Mouse (Mus musculus): ENCODE data around the gene Vmn2r98. TPM values are rescaled to one million over a fixed set of nuclear protein-coding genes. Genes with fewer than 3 reads are reported as not detected.
"Not testable (repeated sequence)": the region's sequence is repeated elsewhere in the genome, so short reads cannot be mapped to it uniquely, and the experiment has no call there.

The Vmn2r98 gene
- polyA plus RNA-seq (2014; fragmentation: Nextera tagmentation; extraction: Ambion mirVana) = not detected in 2 replicates

DNA sequence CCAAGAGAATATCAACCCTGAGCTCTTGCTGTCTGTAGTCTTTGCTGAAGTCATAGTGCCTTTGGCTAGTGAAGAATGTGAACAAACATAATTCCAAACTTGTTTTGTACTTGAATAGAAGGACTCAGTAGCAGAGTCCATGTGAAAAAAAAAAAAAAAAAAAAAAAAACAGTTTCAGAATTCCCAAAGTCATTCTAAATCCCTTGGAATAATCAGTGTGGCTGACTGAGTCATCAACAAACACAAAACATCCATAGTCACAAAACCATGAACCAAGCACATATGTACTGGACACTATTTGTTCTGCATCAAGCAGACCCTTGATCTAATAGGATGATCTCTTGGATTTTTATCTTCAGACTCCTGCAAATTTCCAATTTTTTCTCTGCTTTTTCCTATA is at the start of gene Vmn2r98:
TSS of gene Vmn2r98 (plus strand) at position 301 of the 400 bp plus-strand sequence.
- not testable (repeated sequence) for H3K27me3 ChIP-seq (ENCODE audit: control insufficient read depth, insufficient read depth, low read length); H3K9me3 ChIP-seq (ENCODE audit: control insufficient read depth, low read length); H3K4me1 ChIP-seq (ENCODE audit: control insufficient read depth, insufficient read depth, low read length); H3K4me3 ChIP-seq (ENCODE audit: low read depth, low read length); H3K36me3 ChIP-seq (ENCODE audit: control insufficient read depth, insufficient read depth, low read length); H3K27ac ChIP-seq (replicated peaks; ENCODE audit: low read depth, low read length); H3K4me2 ChIP-seq (ENCODE audit: low read depth, severe bottlenecking); ATAC-seq (ENCODE audit: insufficient number of reproducible peaks, low FRiP score, low TSS enrichment, low read depth); H3K9ac ChIP-seq (ENCODE audit: low read length); DNase-seq (ENCODE audit: low spot score)

DNA sequence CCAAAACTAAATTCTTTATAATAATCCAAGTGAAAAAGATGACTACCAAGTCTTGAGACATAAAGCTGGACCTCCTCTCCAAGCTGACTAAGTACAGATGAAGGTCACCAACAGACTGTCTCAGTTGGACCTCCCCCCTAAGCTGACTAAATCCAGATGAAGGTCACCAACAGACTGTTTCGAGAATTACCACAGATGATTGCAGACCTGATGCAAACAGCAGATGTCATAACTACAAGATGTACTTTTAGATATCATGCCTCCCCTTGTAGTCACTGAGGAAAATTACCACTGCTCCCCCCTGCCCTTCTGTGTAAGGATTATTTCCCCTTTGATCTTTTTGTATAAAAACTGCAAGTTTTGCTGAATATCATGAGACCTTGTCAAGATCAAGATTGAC is 21.8 kb upstream of the Vmn2r98 start:
- H3K9me3 ChIP-seq (ENCODE audit: control insufficient read depth, low read length); H3K27me3 ChIP-seq (ENCODE audit: control insufficient read depth, insufficient read depth, low read length); H3K4me3 ChIP-seq (ENCODE audit: low read depth, low read length); H3K36me3 ChIP-seq (ENCODE audit: control insufficient read depth, insufficient read depth, low read length); H3K9ac ChIP-seq (ENCODE audit: low read length); H3K4me2 ChIP-seq (ENCODE audit: low read depth, severe bottlenecking); ATAC-seq (ENCODE audit: insufficient number of reproducible peaks, low FRiP score, low TSS enrichment, low read depth); H3K27ac ChIP-seq (replicated peaks; ENCODE audit: low read depth, low read length); DNase-seq (ENCODE audit: low spot score); H3K4me1 ChIP-seq (ENCODE audit: control insufficient read depth, insufficient read depth, low read length): not testable (repeated sequence)
- 72% methylated on average over 1 of the region's 1 CpGs for WGBS

DNA sequence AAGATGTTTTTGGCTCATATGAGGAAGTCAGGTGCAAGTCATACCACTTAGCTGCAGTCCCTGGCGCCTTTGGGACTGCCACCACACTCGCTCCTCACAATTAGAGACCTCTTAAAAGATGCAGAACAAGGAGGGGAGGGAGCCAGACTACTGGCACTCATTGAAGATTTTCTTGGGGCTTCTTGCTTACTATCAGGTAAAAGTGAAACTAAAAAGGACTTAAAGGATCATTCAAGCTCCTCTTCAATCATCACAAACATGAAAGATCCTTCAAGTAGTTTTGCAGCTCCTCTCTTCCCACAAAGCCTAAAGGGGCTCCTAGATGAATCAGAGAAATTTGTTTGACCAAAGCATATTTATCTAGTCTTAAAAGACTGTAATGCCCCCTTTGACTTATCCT is 21.3 kb upstream of the Vmn2r98 start:
- Histone ChIP-seq H3K4me3 (ENCODE audit: low read depth, low read length) (no peak overlapping the region), H3K9me3 (ENCODE audit: control insufficient read depth, low read length) (peaks cover 7% of the 10 kb centered on the region; the same call in 1 of the 2 replicates), H3K9ac (ENCODE audit: low read length) (no peak overlapping the region), H3K36me3 (ENCODE audit: control insufficient read depth, insufficient read depth, low read length) (no peaks in the 10 kb centered on the region), H3K4me1 (ENCODE audit: control insufficient read depth, insufficient read depth, low read length) (no peaks in the 10 kb centered on the region), H3K27ac (replicated peaks; ENCODE audit: low read depth, low read length) (no peak overlapping the region), H3K27me3 (ENCODE audit: control insufficient read depth, insufficient read depth, low read length) (no peaks in the 10 kb centered on the region), H3K4me2 (ENCODE audit: low read depth, severe bottlenecking) (no peak overlapping the region)
- ATAC-seq (ENCODE audit: insufficient number of reproducible peaks, low FRiP score, low TSS enrichment, low read depth) (no peak), DNase-seq (ENCODE audit: low spot score) (no peak)
- 70% methylated on average over 2 of the region's 2 CpGs for WGBS

DNA sequence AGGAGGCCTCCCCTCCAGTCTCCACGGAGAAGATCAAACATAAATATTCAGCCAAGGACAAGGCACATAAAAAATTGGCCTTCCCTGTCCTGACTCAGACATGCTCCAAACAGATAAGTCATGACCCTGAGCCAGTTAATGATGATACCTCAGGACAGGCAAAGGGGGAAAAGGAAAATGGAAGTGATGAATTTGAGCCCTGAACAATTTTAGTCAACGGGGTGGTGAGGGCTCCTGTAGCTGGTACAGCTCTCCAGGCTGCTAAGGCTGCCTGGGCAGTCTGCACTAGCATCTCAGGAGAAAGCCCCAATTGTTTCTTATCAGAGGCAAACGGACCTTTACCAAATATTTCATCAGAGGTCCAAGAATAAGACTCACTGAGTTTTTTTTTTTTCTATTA is 20.5 kb upstream of the Vmn2r98 start:
- Histone ChIP-seq H3K4me3 (ENCODE audit: low read depth, low read length) (no peak overlapping the region), H3K9me3 (ENCODE audit: control insufficient read depth, low read length) (peaks cover 9% of the 10 kb centered on the region; the same call in 1 of the 2 replicates), H3K27me3 (ENCODE audit: control insufficient read depth, insufficient read depth, low read length) (no peaks in the 10 kb centered on the region), H3K27ac (replicated peaks; ENCODE audit: low read depth, low read length) (no peak overlapping the region), H3K4me2 (ENCODE audit: low read depth, severe bottlenecking) (no peak overlapping the region), H3K4me1 (ENCODE audit: control insufficient read depth, insufficient read depth, low read length) (no peaks in the 10 kb centered on the region), H3K9ac (ENCODE audit: low read length) (no peak overlapping the region), H3K36me3 (ENCODE audit: control insufficient read depth, insufficient read depth, low read length) (no peaks in the 10 kb centered on the region)
- DNase-seq (ENCODE audit: low spot score) (no peak), ATAC-seq (ENCODE audit: insufficient number of reproducible peaks, low FRiP score, low TSS enrichment, low read depth) (no peak)
- 65% methylated on average over 3 of the region's 3 CpGs for WGBS

Other genes with a start within 250 kb of the Vmn2r98 start
- gene Vmn2r97, start 139.2 kb upstream of the Vmn2r98 start, polyA plus RNA-seq (2014; fragmentation: Nextera tagmentation; extraction: Ambion mirVana) = 0.06 and 0.08 TPM in 2 replicates